Mouse (Mus musculus): ENCODE results near the gene Rcn3. TPM values are rescaled to one million over a fixed set of nuclear protein-coding genes. Genes with fewer than 3 reads are reported as not detected.

Gene Rcn3
- polyA plus RNA-seq (2017; shearing (Covaris generic)), result 124 TPM

DNA sequence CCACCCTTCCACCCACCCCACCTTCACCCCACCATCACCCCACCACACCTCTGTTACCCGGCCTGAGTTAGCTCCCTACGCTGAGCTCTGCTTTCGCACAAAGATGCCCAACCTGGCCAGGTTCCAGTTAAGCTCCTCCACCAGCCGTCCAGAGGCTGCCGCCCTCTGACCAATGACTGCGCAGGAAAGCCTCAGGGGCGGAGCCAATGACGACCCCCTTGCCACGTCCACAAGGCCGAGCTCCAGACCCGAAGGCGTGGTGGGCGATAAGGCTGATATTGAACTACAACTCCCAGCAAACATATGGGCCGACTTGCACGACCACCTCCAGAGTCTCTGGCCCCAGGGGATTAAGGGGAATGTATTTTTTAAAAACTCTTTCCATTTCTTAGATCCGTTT, at the start of gene Rcn3:
Gene Rcn3 (minus strand): TSS at position 174 of the 400 bp plus-strand sequence.

DNA sequence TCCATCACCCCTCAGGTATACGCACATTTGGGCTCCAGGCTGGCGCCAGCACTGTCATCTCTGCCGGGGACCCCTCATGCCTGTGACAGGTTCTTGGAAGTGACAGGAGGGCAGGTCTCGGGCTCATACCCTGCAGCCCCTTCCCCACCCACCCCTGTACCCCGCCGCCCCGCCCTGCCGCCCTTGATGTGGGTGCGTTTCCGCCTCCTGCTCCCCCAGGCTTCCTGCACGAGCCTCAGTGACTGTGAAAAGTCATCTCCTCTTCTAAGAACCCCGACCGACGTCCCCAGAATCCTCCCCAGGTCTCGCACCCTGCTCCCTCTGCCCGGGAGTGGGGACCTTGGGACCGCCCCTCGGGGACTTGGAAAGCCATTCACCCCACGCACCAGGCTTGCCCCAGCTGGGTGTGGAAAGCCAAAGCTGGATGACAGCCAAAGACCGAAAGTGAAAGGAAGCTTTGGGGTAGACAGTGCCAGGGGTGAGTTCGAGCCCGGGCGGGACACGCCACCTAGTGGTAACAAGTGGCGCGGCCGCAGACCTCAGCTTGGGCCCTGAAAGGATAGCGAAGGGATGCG, 44.1 kb upstream of the Rcn3 start, which contains the start of the genes Gm45713 and Flt3l:
Gene Gm45713 (minus strand): TSS at position 239 of the 575 bp plus-strand sequence.
Gene Flt3l (minus strand): TSS at position 440 of the 575 bp plus-strand sequence.

DNA sequence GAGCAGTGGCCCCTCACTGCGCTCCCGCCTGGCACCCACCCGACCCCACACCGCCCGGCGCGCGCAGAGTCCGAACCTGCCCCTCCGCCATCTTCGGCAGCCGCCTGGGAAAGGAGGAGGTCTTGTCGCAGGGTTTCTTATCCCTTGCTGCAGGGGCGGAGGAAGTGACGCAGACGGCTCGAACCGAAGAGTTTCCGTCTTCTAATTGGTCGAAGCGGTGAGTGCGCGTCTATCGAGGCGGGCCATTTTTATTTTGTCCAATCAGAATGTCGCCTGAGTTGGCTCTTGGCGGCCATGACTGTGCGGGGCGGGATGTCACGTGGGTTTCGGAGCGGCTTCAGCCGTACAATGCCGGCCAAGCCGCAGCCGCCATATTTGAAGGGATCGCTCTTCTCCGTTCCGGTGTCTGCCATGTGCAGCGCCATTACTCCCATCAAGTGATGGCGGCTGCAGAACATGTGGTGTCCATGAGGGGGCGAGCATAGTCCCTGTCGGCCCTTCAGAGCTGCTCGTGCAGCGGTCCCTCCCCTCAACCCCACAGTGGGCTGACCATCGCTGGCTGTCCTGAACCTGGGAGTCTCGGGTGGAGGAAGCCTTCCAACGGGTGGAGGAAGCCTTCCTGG, 36.7 kb upstream of the Rcn3 start, which contains the start of gene Rpl13a:
Gene Rpl13a (minus strand): TSS at position 138 of the 623 bp plus-strand sequence.

DNA sequence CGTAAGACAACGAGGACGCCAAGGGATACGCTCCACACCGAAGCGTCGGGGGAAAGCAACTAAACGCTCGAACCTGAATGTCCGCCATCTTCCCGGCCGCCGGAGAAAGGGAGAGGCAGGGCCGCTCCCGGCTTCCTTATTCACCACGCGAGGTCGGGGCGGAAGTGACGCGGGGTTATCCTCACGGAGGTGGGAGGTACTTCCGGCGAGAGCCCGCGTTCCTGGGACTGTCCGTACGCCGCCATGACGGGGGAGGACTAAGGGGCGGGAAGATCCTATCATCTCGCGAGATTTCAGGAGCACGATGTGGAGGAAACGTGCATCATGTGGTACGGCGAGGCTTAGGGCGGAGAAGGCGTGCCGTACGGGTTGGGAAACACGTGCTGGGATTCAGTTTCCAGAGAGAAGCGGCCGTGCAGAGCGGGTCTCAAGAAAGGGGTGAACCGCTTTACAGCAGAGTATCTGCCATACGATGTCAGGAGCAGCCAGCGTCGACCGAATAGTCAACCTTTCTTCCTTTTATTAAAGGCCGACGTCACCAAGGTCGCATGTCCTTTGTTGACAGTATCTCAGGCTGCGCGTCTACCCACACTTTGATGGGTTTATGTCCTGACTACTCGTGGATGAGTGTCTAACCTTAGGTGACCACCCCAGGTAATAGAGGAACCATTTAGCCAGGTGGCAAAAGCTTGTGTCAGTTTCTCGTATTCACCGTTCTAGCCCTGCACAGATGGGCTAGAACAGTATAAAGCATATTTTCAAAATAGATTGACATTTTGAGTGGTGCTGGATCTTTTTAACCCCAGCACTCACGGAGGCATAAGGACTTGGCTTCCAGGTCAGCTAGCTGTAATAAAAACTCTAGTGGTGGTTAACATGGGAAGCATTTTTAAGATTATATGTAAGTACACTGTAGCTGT, 32.5 kb upstream of the Rcn3 start, which contains the start of gene Rps11:
Gene Rps11 (minus strand): TSS at position 216 of the 920 bp plus-strand sequence.

DNA sequence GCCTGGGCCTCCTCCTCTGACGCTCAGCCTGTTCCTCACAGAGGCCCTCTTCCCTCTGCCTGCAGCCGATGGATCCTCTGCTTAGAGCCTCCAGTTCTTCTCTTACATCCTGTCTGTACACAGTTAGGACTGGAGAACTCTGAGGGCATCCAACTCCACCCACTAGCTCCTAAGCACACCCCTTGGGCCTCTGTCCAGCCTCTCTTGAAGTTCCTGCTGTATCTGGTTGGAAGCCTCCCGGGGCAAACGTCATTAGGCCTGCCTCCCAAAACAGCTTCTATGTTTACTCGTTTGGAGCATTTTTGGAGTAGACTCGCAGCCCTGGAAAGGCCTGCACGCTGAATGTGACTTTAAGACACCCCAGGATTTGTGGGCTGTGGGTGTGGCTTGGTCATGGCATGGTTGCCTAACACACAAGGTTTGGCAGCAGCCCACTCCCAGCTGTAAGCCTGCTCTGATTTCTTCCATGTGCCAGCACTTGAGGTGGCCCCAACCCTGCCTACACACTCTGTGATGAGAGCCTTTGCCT, 11.7 kb upstream of the Rcn3 start, which contains the start of gene Fcgrt:
Gene Fcgrt (minus strand): TSS at position 200 of the 529 bp plus-strand sequence.

DNA sequence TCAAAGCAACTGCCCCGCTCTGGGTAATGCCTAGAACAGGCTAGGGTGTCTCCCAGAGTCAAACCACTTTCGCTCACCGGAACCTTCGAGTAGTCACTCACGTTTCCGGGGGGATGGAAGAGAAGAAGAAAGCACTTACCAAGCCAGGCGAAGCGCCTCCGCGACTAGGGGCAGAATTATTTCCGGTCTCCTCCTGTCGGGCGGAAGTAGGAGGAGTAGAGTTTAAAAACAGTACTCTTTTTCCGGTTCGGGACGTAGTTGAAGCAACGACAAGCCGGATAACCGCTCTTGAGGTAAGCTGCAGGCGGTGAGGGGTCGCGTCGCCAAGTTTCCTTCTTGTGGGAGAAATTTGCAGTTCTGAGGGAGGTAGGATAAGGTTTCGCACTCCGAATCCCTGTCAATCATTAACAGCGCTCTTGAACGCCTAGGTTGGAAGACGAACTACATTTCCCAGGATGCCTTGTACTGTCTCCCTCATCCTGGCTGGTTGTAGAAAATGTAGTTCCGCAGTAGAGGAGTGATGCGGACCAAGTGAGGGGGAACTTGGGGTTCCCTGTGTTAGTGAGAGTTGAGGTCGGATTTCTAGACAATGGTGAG, 29.7 kb downstream of the Rcn3 start, which contains the start of the genes Nosip and Prrg2:
Gene Nosip (plus strand): TSS at position 191 of the 597 bp plus-strand sequence.
Gene Prrg2 (minus strand): TSS at position 439 of the 597 bp plus-strand sequence.

DNA sequence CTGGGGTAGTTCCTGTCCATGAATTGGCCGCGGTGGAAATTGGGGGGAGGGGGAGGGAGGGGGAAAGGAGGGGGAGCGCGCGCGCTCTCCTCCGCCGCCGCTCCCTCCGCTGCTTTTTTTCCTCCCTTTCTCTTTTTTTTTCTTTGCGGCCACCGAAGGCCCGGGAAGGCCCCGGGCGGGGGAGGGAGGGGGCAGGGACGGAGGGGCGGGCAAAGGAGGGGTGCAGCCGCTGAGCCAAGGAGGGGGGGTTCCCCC, 39.2 kb downstream of the Rcn3 start, which contains the start of gene Prr12:
Gene Prr12 (minus strand): TSS at position 20 of the 255 bp plus-strand sequence.

Other genes starting within 250 kb of the Rcn3 start
- 17.3 TPM for gene Akt1s1, start 243.2 kb downstream of the Rcn3 start, polyA plus RNA-seq (2017; shearing (Covaris generic))
- 97.4 TPM for gene Tbc1d17, start 243.1 kb downstream of the Rcn3 start, polyA plus RNA-seq (2017; shearing (Covaris generic))
- gene Pnkp, start 235.1 kb downstream of the Rcn3 start, polyA plus RNA-seq (2017; shearing (Covaris generic)), result 93.3 TPM
- gene Ptov1, start 222.4 kb downstream of the Rcn3 start, polyA plus RNA-seq (2017; shearing (Covaris generic)), result 9.7 TPM
- gene Med25, start 199.5 kb downstream of the Rcn3 start, polyA plus RNA-seq (2017; shearing (Covaris generic)), result 40.3 TPM
- gene Fuz, start 196.1 kb downstream of the Rcn3 start, polyA plus RNA-seq (2017; shearing (Covaris generic)), result 48.2 TPM
- 33.7 TPM for gene Ap2a1, start 162.7 kb downstream of the Rcn3 start, polyA plus RNA-seq (2017; shearing (Covaris generic))
- not detected for gene Tsks, start 149.0 kb downstream of the Rcn3 start, polyA plus RNA-seq (2017; shearing (Covaris generic))
- gene Cpt1c, start 117.4 kb downstream of the Rcn3 start, polyA plus RNA-seq (2017; shearing (Covaris generic)), result 0.42 TPM
- 182 TPM for gene Prmt1, start 105.7 kb downstream of the Rcn3 start, polyA plus RNA-seq (2017; shearing (Covaris generic))
- gene Irf3, start 94.6 kb downstream of the Rcn3 start, polyA plus RNA-seq (2017; shearing (Covaris generic)), result 257 TPM
- 32.8 TPM for gene Bcl2l12, start 93.5 kb downstream of the Rcn3 start, polyA plus RNA-seq (2017; shearing (Covaris generic))
- 30.0 TPM for gene Scaf1, start 75.9 kb downstream of the Rcn3 start, polyA plus RNA-seq (2017; shearing (Covaris generic))
- gene Rras, start 74.3 kb downstream of the Rcn3 start, polyA plus RNA-seq (2017; shearing (Covaris generic)), result 8.7 TPM
- gene Prr12, start 39.3 kb downstream of the Rcn3 start, polyA plus RNA-seq (2017; shearing (Covaris generic)), result 4.7 TPM
- gene Nosip, start 29.8 kb downstream of the Rcn3 start, polyA plus RNA-seq (2017; shearing (Covaris generic)), result 126 TPM
- 3.9 TPM for gene Prrg2, start 29.5 kb downstream of the Rcn3 start, polyA plus RNA-seq (2017; shearing (Covaris generic))
- 6.3 TPM for gene Fcgrt, start 11.6 kb upstream of the Rcn3 start, polyA plus RNA-seq (2017; shearing (Covaris generic))
- 3,104 TPM for gene Rps11, start 32.2 kb upstream of the Rcn3 start, polyA plus RNA-seq (2017; shearing (Covaris generic))
- gene Rpl13a, start 36.5 kb upstream of the Rcn3 start, polyA plus RNA-seq (2017; shearing (Covaris generic)), result 2,649 TPM
- gene Gm45713, start 44.0 kb upstream of the Rcn3 start, polyA plus RNA-seq (2017; shearing (Covaris generic)), result not detected
- 220 TPM for gene Flt3l, start 44.2 kb upstream of the Rcn3 start, polyA plus RNA-seq (2017; shearing (Covaris generic))
- gene Pih1d1, start 62.1 kb upstream of the Rcn3 start, polyA plus RNA-seq (2017; shearing (Covaris generic)), result 55.1 TPM
- 64.8 TPM for gene Aldh16a1, start 62.4 kb upstream of the Rcn3 start, polyA plus RNA-seq (2017; shearing (Covaris generic))
- not detected for gene Slc17a7, start 71.7 kb upstream of the Rcn3 start, polyA plus RNA-seq (2017; shearing (Covaris generic))
- not detected for gene Gfy, start 87.3 kb upstream of the Rcn3 start, polyA plus RNA-seq (2017; shearing (Covaris generic))
- gene Pth2, start 88.8 kb upstream of the Rcn3 start, polyA plus RNA-seq (2017; shearing (Covaris generic)), result not detected
- 0.12 TPM for gene Ccdc155, start 112.7 kb upstream of the Rcn3 start, polyA plus RNA-seq (2017; shearing (Covaris generic))
- 16.3 TPM for gene Dkkl1, start 119.9 kb upstream of the Rcn3 start, polyA plus RNA-seq (2017; shearing (Covaris generic))
- 3.0 TPM for gene Tead2, start 123.5 kb upstream of the Rcn3 start, polyA plus RNA-seq (2017; shearing (Covaris generic))
- gene Cd37, start 146.9 kb upstream of the Rcn3 start, polyA plus RNA-seq (2017; shearing (Covaris generic)), result 641 TPM
- gene Slc6a16, start 148.9 kb upstream of the Rcn3 start, polyA plus RNA-seq (2017; shearing (Covaris generic)), result not detected
- not detected for gene Slc6a21, start 185.3 kb upstream of the Rcn3 start, polyA plus RNA-seq (2017; shearing (Covaris generic))
- gene Trpm4, start 241.6 kb upstream of the Rcn3 start, polyA plus RNA-seq (2017; shearing (Covaris generic)), result 11.7 TPM
- gene Hrc, start 243.1 kb upstream of the Rcn3 start, polyA plus RNA-seq (2017; shearing (Covaris generic)), result not detected

All from activated CD4-positive, CD25-positive, alpha-beta regulatory T cell, adult 9 weeks (primary cell).